Mouse (Mus musculus): ENCODE results near the gene Them5.

GRCm38 (mm10) chr3:94366761-94367160 lies 24.9 kb downstream of the Them5 start:
- TF ChIP-seq POLR2A (IDR thresholded peaks at IDR 0.05; ENCODE audit: low read depth, low read length), result no peak
- no peak for TF ChIP-seq ZMIZ1 (IDR thresholded peaks at IDR 0.05; ENCODE audit: low read depth, low read length)
